Mouse (Mus musculus) testis, adult 2 months (tissue): ENCODE data around the gene Hoxc13.

Source experiments
- CTCF ChIP-seq: fragments of 200-500 bp; IDR thresholded peaks from 2 replicates; pipeline ENCODE4 v1.5.1; 2012; ENCODE audit warnings: low read depth, mild to moderate bottlenecking, inconsistent platforms, low read length, moderate library complexity; ENCODE audit not compliant: control insufficient read depth, insufficient read depth, insufficient replicate concordance
- POLR2A ChIP-seq: fragments of 200-500 bp; IDR thresholded peaks from 2 replicates; pipeline ENCODE4 v1.6.1; 2012; ENCODE audit warnings: low read depth, mild to moderate bottlenecking, inconsistent platforms, low read length, moderate library complexity; ENCODE audit not compliant: control insufficient read depth

DNA sequence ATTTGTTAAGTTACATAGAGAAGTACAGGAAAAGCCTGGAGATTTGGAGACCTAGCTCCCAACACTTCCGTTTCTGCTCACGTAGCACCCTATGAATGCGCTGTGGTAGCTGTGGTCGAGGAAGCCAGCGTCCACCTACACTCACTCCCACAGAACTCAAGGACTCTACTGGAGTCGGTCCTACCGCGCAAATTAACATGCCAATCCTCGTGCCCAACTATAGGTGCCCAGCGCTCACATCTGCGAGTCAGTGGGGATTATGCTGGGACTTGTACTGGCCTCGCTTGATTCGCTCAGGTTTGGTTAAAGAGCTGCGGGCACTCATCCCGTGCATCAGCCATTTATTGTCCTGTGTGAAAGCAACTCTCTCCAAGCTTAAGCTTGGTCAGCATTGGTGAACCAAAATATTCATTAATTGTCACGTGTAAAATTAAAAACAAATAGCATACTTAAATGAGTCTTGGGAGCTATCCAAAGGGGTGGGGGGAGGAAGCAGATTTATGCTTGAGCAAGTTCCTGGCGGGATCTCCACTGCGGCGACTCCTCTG is 7.8 kb upstream of the Hoxc13 start:
- TF ChIP-seq CTCF, result no peak
- TF ChIP-seq POLR2A, result no peak
